Mouse (Mus musculus) monocyte, adult 5-6 weeks (primary cell): Measurements from ENCODE around the gene Rnf152. TPM values are rescaled to one million over a fixed set of nuclear protein-coding genes. Genes with fewer than 3 reads are reported as not detected.

ENCODE experiments used
- ATAC-seq: fragments of 153-309, 156-312 bp; replicated peaks from 2 replicates; pipeline ENCODE4 v1.8.0; 2017; ENCODE audit warnings: mild to moderate bottlenecking; ENCODE audit not compliant: low TSS enrichment, insufficient number of reproducible peaks, severe bottlenecking, poor library complexity, low FRiP score
- total RNA-seq: library from RNA; stranded (forward); fragments of 200-1000, 200-491, 200-594 nt; gene quantifications from 3 replicates; pipeline ENCODE4 v1.2.3, GENCODE M21; 2017

Gene Rnf152
- total RNA-seq, 1 experiment from 2014 or later = not detected

DNA sequence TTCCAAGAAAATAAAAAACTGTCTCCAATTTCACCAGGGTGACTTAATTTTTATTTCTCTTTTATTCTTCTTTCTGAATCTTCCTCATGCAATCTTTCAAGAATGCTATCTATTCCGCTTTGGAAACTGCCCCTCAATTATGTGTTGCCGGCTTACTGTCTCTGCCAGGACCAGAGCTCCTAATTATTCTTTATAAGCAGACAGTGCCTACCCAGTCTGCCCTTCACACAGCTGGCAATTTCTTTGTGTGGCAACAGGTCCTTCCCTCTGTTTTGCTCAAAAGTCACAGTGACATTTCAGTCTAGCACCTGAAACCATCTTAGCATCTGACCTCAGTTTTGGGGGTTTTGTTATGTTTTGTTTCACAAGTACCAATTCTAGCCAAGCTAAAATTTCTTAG, 109.9 kb downstream of the Rnf152 start:
- no peak for ATAC-seq

DNA sequence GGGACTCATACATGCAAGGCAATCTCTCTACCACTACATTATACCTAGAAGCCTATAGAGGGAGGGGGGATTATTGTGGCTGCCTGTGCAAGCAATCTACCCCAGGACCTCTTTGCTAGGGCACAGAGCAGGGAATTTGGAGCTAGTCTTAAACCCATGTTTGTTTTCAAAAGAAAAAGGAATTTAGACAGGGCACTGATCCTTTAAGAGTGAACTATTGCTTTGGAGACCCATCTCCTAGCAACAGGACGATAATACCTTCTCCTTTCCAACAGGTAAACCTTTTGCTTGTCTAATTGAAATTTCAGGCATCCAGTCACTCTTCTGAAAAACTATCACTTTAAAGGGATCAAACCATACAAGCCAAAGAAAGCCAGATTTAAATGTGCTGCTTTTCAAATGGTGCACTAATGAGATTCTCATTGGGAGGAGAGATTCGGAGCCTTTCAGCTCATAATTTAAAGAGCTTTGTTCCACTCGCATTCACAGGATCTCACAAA, 110.4 kb downstream of the Rnf152 start:
- no peak for ATAC-seq

DNA sequence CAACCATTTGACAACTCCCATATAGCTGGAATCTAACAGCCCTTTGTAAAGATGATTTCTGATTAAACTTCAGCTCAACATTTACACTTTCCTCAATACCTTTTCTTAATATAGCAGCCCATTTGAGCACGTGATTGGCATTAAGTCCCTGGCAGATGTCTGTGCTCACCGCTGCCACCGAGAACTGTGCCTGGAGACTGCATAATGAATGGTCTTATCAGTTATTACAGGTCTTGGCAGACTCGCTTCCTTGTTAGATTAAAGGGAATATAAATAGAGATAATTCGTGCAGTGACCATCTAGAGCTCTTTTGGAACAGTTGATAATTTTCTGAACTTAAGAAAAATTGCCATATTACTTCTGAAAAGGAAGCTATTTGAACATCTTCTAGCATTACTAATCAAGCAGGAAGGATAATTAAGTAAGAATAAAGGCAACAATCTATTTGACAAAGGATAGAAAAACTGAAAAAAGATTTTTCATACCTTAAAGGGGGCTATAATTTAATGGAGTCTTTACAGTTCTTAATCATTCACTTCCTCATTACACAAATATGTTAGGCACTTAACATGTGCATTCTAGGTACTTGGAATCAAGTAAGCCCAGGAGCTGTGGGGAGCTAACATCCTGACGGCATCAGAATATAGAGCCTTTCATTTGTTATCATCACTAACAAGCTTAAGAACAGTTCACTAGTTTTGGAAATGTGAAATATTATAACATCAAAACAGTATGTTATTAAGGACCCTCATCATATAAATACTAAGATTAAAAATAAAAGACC, 113.0 kb downstream of the Rnf152 start:
- ATAC-seq = no peak

DNA sequence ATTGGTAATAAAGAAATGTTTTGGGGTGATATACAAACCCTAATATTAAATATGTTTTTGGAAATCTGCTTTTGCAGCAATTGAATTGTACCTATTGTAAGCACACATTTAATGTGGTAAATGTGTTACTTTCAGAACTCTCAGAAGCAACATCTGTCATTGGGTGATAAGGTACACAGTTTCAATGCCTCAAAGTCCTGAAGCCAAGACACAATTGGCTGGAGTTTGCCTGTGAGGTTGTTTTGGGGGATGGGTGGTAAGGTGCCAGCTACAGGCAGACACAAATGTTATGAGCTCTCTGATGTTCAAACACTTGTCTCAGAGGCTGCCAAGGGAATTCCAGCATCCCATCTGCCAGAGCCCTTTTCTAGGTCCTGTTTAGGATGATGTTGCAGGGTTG, 116.3 kb downstream of the Rnf152 start:
- ATAC-seq = no peak
